Mouse (Mus musculus) mammary gland, adult 2 months (tissue): ENCODE results near the gene Samhd1. TPM values are rescaled to one million over a fixed set of nuclear protein-coding genes. Genes with fewer than 3 reads are reported as not detected.

ENCODE experiments used
- polyA plus RNA-seq: library from polyadenylated mRNA; depleted of rRNA; stranded (reverse); fragments of >200 nt; gene quantifications from 2 replicates; pipeline ENCODE4 v1.2.3, GENCODE M21; 2012; ENCODE audit warnings: low replicate concordance; rRNA removed

The Samhd1 gene
- polyA plus RNA-seq, result 84.2 and 84.4 TPM in 2 replicates

GRCm38 (mm10) chr2:157135014-157135413 is at the start of gene Samhd1:
Samhd1 (minus strand) TSS chr2:157135265.

GRCm38 (mm10) chr2:157086796-157087195 is 48.3 kb downstream of the Samhd1 start, which contains the start of gene Tldc2:
Tldc2 (plus strand) TSS chr2:157087055.

GRCm38 (mm10) chr2:157078793-157079700 is 56.0 kb downstream of the Samhd1 start, which contains the start of gene Soga1:
Soga1 (minus strand) TSS chr2:157079254.

Other genes starting within 250 kb of the Samhd1 start
- gene Sla2, start 248.1 kb downstream of the Samhd1 start, polyA plus RNA-seq, result 5.1 and 7.0 TPM in 2 replicates
- gene Ndrg3, start 143.2 kb downstream of the Samhd1 start, polyA plus RNA-seq, result 49.4 and 109 TPM in 2 replicates
- gene Dsn1, start 128.1 kb downstream of the Samhd1 start, polyA plus RNA-seq, result 1.0 and 3.1 TPM in 2 replicates
- gene Soga1, start 56.0 kb downstream of the Samhd1 start, polyA plus RNA-seq, result 6.9 and 14.1 TPM in 2 replicates
- gene Tldc2, start 48.2 kb downstream of the Samhd1 start, polyA plus RNA-seq, result not detected in 2 replicates
- 4.1 and 4.4 TPM in 2 replicates for gene Rbl1, start 69.3 kb upstream of the Samhd1 start, polyA plus RNA-seq
- 166 and 231 TPM in 2 replicates for gene Rpn2, start 143.8 kb upstream of the Samhd1 start, polyA plus RNA-seq
- 0.10 and 0.31 TPM in 2 replicates for gene Mroh8, start 144.3 kb upstream of the Samhd1 start, polyA plus RNA-seq
- gene Ghrh, start 212.2 kb upstream of the Samhd1 start, polyA plus RNA-seq, result not detected in 2 replicates
- gene Manbal, start 232.3 kb upstream of the Samhd1 start, polyA plus RNA-seq, result 64.8 and 66.9 TPM in 2 replicates